Mouse (Mus musculus): ENCODE measurements at regions not wholly inside any gene's neighbourhood (a gene's known extent, or its start where the extent isn't known, plus 50 kb on each side); places are given as distances from the start of the nearest gene placed in this dataset.

DNA sequence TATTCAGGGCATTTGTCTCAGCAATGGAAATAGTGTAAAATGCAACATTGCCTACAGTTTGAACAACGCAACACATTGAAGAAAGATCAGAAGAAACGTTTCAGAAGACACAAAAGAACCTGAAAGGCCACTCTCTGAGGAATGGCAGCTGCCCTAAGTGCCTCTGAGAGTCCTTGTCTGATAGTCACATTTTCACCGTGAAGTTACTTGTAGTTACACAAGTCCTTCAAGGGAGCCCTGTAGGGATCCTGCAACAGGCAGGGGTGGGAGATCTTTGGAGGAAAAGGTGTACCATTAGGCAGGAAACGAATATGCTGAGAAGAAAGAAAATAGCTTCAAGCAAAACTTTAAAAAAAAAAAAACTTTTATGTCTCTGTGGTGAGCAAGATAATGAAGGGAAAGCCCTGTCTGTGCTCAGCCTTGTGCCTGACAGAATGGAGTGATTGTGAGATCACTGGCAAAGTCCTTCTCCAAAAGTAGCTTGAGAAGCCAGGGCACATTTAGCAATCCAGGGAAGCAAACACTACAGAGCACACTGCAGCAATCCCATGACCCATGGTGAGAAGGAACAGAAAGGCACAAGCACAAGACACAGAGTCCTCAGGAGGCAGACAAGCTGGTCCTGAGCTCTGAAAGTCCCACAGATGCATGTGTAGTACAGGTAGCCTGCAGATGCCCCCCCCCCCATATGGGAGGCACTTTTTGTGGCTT lies 112.3 kb upstream of the Tnfaip3 start:
- DNase-seq, result no peak

DNA sequence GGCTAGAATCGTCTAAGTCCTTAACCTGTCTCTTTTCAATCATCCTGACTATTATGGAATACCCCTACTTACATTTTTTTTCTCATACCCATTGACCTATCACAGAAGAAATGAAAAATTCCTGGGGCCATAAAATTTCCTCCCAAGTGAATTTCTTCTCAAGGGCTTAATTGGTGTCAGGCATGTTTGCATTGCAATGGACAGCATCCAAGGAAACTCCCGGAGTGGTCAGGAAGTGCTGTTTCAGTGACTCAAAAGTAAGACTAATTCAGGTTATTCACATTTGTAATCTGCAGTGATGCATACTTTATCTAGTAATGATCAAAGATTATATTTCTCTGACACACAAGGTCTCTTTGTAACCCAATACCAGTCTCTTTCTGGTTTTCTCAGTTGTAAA lies 111.5 kb upstream of the Tnfaip3 start:
- no peak for DNase-seq

DNA sequence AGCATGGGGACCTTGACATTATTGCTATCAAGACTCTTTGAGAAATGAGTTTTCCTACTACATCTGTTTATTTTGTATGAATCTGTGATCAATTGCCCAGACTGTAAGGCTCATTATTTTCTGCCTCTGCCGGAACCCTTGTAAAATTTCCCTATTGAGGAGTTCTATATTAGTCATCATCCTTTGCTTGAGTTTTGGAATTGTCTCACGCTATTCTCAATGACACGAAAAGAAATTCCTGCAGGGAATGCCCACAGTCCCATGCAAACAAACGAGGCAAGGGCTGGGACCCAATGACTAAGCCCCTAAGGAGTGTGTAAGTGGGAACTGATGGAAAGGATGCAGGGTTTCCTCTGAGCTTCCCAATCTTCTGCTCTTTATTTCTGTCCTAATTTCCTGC lies 111.0 kb upstream of the Tnfaip3 start:
- no peak for DNase-seq

DNA sequence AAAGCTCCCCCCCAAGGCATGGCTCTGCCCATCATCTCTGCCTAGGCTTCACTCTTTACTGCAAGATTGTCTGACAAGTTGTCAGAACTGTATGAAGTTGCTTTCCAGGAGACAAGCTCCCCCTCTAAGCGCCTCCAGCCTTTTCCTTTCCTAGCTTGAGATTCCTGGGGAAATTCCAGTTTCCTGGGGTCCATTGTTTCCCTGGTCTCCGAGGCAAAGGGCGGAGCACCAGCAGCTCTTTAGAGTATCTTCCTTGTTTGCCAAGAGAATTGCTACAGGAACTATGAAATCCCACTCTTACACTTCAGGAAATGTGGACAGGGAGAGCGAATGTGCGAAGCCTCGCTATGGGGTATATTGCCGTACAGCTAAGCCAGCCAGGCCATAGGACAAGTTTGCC lies 108.2 kb upstream of the Tnfaip3 start:
- no peak for DNase-seq

DNA sequence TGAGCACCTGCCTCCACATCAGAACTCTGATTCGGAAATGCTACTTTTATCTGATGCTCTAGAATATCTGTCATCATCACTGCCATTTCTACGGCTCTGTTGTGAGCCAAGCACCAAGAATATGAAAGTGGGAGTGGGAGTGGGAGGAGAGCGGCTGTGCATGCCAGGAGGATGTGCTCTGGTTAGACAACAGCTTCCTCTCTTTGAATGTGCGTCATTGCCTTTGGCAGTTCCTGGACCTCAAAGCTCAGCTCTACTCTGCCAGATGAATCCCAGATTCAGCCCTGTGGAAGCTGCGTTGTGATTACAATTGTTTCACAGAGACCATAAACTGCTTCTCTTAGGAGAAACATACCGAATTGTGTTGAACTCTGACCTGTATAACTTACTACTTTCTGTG lies 106.8 kb upstream of the Tnfaip3 start:
- no peak for DNase-seq

DNA sequence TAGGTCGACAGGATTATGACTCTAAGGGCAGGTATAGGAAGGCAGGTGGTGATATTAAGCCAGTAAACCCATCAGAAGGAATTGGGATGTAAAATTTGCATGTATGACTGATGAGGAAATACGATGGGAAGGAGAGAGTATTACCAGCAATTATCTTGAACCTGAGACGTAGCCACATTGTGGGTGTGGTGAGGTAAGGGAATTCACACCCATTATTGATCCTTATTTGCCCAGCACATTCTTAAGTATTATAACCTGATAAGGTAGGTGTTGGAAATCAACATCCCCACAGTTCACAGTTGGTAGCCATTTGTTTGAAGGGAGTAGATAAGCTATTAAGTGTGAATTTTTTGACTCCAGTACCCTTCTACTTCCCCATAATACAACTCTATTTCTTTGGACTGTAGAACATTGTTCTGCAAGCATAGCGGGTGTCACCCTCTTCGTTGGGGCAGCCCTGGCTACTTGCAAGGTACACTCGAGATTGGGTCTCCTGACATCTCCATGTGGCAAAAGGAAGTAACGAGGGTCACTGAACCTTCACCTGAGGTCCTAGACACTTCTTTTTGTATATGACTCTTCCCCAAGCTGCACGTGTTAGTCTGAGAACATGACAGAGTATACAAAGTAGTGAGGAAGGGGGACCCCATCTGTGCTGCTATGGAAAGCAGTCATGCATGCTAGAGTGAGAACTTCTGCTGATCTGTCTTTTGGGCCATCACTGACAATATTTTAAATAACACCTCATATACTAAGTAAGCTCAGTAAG lies 104.0 kb upstream of the Tnfaip3 start:
- no peak for DNase-seq

DNA sequence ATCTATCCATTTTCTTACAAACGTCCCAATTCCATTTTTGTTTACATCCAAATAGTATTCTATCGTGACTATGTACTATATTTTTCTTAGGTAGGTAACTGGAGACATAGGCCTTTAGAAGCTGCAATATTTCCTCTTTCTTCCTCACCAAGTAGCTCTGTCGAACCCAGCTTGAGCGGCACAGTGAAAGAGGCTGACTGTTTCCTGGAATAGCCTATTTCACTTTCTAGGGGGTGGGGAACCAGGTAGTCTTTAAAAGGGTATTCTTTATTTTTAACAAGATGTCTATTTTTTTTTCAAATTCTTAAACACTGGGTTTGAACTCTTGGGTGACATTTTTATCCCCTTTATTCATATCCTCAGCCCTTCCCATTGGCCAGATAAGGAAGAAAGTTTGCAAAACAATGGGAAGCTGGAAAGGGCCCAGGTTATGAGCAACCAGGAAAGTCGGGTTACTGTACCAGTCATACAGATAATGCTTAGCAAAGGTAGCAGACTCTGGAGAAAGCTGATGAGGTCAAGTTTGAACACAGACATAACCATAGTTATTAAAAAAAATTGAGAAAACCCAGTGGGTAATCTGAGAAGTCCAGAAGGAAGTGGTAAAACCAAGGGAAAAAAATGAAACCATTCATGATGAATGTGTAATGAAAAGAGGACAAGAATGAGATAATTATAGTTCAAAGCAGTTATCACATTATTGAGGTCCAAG lies 103.3 kb upstream of the Tnfaip3 start:
- no peak for DNase-seq

DNA sequence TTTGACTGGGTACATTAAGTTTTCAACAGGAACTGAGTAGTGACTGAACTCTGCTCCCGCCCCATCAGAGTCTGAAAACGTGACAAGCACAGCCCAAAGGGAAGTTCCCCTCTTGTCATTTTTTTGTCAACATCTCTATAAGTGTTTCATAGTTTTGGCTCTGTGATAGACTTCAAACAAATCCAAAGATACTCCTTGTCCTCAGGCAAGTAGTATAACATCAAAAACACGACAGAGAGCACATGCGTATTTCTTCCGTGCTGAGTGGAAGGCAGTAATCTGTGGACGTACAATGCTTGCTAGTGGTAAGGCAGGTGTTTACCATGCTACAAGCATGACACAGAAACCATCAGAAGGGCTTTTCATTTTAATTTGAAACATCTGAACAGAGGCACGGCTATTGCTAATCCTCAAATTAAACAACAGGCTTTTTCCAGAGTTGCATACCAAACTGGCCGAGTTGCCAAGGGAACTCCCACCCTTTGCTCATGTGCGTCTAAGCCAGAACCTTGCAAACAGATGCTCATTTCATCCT lies 101.7 kb upstream of the Tnfaip3 start:
- DNase-seq, result no peak

DNA sequence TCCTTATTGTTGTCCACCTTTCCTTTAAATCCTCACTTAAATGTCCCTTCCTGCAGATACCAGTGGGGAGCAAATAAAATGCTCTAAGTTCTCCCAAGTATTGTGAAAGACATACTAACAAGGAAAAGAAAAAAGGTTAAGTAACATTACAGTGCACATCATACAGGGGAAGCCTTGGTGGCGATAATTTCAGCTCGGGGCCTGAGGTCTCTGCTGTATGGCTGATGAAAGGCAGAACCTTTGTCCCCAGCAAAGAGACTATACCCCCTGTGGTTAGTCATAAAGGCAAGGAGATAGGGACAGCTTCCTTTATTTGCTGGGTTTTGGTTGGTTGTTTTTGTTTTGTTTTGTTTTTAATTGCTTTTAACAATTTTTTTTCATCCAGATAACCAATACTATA lies 97.0 kb upstream of the Tnfaip3 start:
- no peak for DNase-seq

DNA sequence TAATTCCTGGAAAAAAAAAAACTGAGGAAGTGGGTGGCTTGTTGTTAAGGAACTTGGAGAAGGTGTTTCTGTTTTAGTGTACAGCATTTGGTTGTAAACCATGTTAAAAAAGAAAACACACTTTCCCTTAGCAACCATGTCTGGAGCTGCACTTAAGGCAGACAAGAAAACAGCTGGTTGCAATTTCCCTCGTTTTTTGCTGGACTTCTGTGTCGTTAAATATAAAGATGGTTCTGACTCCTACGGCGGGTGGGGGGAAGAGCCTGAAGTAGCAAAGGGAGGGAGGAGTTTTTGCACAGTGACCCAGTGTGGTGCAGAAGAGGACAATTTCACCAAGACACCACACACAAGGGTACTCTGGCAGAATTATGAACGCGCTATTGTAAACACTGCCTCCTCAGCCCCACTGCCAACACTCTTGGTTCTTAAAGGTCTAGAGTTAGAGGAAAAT lies 89.8 kb upstream of the Tnfaip3 start:
- DNase-seq, result no peak

DNA sequence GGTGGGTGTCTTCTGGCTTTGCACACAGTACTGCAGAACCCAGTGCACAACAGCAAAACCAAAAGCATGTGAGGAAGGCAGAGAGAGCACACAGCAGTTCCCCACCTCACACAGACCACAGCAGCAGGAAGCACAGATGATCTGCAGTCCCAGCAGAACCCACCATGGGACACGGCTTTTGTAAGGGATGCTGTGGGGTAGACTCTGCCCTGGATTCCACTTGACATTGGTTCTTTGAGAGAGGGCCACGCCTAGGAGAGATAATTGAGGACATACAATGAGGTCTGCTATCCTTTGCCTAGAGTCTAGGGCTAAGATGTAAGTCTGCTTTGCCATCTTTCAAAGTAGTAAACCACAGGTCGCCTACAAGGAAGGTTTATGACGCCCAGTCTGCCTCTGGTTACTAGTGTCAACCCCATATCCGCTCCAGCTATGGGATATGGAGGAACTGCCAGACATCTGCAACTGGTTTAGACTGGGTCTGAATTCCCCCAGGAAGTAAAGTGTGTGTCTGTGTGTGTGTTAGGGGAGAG lies 89.3 kb upstream of the Tnfaip3 start:
- DNase-seq, result no peak

DNA sequence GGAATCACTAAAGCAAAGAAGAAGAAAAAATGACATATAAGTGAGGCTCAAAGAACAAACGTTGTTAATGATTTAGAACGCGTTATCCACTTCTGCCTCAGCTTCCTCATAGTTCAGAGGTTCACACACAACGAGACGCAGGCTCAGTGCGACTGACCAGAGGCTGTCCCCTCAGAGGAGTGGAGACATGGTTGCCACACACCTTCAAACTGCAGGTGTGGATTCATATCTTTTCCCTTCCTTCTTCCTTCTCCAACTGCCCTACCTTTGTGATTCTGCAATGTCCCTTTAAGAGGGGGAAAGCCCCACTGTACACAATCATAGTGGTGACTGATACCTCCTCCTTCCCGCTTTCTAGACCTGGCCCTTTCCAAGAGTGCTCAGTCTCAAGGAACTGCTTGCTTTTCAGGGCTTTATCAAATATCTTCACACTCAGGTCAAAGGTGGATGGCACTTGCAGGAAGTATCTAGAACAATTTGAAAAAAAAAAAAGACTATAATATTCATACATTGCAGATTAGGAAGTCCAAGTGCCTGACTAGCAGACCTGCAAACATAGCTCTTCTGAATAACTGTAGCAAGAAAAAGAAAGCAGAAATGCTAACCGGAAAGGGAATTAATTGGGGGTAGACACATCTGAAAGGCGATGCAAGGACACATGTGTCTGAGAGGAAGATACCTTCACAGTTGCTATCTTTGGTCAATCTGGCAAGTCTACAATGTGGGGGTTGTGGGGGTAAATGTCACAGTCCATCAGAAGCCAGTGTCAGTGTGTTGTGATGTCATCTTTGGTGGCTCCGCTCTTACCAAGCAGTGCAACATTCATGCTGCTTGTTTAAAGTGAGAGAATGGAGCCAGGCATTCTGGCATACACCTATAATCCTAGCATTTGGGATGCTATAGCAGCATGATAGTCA lies 84.2 kb upstream of the Tnfaip3 start:
- no peak for DNase-seq

DNA sequence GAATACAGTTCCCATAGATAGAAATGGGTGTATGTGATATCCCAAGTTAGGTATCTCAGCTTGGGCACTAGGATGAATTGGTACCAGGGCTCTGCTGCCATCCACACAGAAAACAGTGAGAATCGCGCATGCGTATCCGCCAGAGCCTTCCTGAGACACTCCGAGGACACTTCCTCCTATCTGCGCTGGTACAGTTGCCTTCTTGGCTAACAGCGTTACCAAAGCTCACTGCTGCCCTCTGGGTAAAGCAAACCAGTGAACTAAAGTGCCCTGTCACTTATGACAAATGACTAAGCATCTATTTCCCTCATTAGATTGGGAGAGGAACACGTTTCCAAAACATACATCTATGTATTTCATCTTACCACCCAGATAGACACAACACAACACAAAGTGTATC lies 78.8 kb upstream of the Tnfaip3 start:
- DNase-seq, result peak; percentile 76

DNA sequence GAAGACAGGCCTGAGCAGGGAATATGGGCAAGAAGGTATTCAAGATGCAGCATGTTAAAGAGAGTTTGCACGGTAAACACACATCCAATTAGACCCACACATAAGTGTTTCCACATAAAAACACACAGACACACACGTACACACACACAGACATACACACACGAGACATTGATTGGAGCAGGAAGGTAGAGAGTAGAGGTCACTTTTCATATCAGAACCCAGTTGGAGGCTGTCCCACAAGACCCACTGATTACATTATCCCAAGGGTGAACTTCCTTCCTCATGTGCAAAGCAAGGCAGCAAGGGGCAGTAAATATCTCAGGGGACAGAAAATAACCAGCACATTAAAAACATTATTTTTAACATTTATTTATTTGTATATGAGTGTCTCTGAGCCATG lies 78.2 kb upstream of the Tnfaip3 start:
- DNase-seq, result no peak

DNA sequence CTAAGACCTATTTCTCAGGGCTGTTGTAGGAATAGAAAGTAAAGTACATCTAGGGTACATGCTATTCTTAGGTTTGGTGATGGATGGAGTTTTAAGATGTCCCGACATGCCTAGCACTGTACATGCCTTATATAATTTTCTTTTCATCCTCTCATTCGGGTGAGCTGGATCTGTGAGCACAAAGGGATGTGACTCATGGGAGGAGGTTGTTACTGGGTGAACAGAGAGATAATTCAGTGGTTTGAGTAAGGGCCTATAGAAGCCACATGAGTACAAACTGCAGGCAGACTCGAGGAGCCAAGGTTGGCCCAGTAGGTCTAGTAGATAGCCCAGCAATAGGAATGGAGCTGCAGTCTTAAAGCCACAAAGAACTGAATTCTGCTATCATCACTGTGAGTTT lies 76.5 kb upstream of the Tnfaip3 start:
- DNase-seq, result no peak

DNA sequence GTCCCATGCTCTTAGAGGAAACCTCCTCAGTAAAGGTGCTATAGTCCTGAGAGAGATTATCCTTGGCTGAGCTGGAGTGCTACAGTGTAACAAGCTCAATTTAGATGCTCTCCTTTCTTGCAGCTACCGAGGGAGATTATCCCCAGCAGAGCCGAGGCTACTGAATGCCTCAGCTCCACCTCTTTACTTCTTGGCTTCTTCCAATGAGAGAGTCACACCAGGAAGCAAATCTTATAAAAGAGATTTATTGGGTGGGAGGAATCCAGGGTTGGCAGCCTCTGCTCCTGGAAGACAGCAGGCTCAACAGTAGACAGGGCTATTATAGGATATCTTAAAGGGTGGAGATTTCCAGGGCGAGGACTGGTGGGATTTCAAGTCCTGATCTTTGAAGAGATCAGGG lies 75.7 kb upstream of the Tnfaip3 start:
- DNase-seq, result no peak

DNA sequence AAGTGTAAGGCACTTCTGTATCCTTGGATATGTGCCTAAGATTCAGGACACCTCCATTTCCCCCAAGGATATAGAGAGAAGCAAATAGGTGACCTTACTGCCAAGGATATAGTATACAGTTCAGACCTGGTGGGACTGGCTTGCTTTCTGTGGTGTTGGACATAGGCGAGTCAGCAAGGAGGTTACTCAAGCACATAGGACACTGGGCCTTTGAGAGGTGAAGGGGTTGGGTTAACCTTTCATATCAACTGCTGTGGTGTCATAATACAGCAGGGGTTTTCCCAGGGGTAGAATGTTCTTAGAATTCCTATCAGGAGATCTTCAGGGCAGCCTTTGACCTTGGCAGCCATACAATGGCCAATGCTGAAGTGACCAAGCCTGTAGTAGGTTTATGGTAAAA lies 71.5 kb upstream of the Tnfaip3 start:
- DNase-seq, result no peak

DNA sequence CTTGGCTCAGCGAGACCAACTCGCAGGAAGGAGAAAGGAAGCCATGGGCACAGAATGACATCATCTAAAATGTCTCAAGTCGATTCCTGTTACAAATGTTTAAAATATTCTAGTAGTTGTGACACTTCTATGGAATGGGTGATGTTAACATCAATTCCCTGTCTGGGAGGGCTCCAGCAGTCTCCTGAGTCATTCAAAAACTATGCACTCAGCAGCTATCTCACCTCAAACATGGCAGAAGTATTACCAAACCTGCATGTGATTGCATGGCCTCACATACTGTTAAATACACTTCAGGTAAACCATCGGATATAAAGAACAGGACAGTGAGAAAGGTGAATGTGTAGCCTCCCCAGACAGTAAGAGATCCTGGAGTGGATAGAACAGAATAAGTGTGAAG lies 66.7 kb upstream of the Tnfaip3 start:
- no peak for DNase-seq

DNA sequence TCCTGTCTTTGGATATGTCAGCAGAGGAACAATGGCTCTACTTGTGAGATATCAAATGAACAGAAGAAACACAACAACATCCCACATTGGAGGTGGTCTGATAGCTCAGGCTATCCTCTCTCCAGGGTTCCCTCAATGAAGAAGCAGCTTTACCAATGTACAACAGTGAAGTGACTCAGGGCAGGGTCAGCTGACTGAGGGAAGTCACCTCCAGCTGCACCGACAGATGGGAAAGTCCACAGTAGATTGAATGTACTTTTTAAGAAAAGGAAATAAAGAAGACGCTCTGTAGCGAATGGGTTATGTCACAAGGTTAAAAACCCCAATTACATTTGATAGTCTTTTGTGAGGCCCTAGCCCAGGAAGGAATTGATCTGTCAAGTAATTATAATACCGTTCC lies 62.6 kb upstream of the Tnfaip3 start:
- DNase-seq, result no peak

DNA sequence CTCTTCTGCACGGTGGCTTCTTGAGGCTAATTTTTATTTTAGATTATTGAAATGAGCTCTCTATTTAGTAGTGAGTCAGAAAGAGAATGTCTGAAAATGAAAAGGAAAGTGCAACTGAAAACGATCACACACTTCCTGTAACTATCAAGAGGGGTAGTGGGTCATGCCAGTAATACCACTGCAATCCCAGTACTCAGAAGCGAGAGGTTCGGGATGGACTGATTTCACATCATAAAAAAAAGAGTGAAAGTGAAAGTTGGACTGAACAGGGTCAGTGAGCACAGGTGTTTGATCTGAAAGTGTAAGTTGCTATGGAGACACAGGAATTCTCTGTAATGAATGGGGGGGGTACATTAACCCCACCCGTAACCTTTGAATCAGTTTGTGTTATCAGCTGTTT lies 52.9 kb upstream of the Tnfaip3 start:
- no peak for DNase-seq

DNA sequence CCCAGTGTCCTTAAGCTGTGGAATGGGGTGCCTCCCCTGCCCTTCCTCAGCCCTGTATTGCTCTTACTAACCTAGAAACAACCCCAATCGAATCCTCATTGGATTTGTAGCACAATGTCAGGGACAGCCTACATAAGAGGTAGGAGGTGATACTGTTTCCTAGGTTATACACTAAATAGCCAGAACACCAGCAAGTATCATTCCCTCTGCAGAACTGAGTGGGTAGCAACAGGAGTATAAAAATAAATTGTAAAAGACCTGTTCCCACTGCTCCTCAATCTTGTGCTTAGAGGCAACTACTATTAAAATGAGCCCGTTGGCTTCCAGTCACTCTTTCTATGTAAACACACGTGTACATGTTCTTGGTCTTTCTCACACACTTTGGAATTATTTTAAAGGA lies 52.2 kb upstream of the Tnfaip3 start:
- DNase-seq, result no peak

DNA sequence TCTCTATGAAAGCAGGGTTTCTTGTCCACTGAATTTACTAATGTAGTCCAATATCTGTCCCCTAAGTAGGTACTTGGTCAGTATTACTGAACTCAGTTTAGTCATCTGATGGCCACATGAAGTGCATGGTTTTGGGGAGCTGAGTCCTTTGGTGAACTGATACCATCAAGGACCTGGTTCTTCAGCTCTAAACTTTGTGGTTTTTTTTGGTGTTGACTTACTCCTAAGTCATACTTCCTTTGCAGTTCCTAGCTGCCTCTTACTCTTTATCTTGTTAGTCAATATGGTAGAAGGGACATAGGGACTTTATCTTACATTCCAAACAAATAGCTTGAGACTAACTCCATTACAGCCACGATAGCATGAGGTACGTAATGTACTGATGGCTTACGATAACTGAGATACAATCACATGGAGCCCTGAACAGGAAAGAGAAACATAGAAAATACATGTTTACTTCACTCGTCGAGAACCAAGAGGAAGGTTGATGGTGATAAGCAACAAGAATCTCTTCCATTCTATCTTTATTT lies 51.4 kb upstream of the Tnfaip3 start:
- DNase-seq, result no peak
